8 mouse cellular contexts compared by ENCODE assay signal in the genomic region with DNA sequence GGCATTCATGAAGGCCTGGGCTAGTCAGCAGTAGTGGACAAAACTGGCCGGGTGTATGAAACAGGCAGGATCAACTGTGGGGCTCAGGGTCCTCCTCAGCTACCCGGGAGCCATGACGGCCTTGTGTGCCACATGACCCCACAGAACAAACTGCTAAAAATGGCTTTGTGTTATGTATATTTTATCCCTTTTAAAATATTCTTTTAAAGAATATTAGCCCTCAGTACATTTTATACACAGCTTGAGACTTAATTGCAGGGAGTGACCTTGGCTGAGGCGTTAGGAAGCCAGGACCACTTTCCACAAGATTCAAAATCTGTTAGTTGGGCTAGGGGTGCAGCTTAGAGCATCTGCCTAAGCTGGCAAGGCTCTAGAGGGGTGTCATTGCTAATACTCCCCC. TPM values are rescaled to one million over a fixed set of nuclear protein-coding genes. Genes with fewer than 3 reads are reported as not detected.
DNase-seq lines count a peak whose midpoint lies in the region; ATAC-seq and TF ChIP-seq lines count a peak whose summit lies in the region.

No protein-coding gene starts in this region.

- no peak for TF ChIP-seq POLR2A in ES-Bruce4 (IDR thresholded peaks at IDR 0.05; ENCODE audit: insufficient read depth, low read length)

- ATAC-seq in heart, embryonic 11.5 days (replicated peaks; ENCODE audit: insufficient number of reproducible peaks, low FRiP score, low TSS enrichment) = no peak
- ATAC-seq in forebrain, embryonic 14.5 days = peak; percentile 64
- no peak for ATAC-seq in liver, embryonic 15.5 days (ENCODE audit: insufficient read depth)

- H3K9me3 ChIP-seq in heart, embryonic 11.5 days (replicated peaks; ENCODE audit: control insufficient read depth, low read length) = no peaks in the 10 kb centered on the region
- H3K9me3 ChIP-seq in ES-Bruce4 (replicated peaks; ENCODE audit: control insufficient read depth, insufficient read depth, low read length, poor library complexity, severe bottlenecking) = no peaks in the 10 kb centered on the region
- H3K9me3 ChIP-seq in forebrain, embryonic 14.5 days (replicated peaks; ENCODE audit: control insufficient read depth, low read length) = no peaks in the 10 kb centered on the region
- H3K9me3 ChIP-seq in liver, embryonic 15.5 days (replicated peaks) = no peaks in the 10 kb centered on the region

- H3K4me2 ChIP-seq in heart, embryonic 11.5 days = peak overlapping the region; percentile 60
- H3K4me2 ChIP-seq in forebrain, embryonic 14.5 days (ENCODE audit: low read length) = peak overlapping the region; percentile 49
- peak overlapping the region; percentile 80 for H3K4me2 ChIP-seq in liver, embryonic 15.5 days

- H3K4me1 ChIP-seq in heart, embryonic 11.5 days (ENCODE audit: control insufficient read depth, insufficient read depth, low read length) = no peaks in the 10 kb centered on the region; the same call in 1 of the 2 replicates
- no peaks in the 10 kb centered on the region for H3K4me1 ChIP-seq in ES-Bruce4 (ENCODE audit: control insufficient read depth, insufficient read depth, low read length)
- peaks cover 5% of the 10 kb centered on the region for H3K4me1 ChIP-seq in forebrain, embryonic 14.5 days (ENCODE audit: control insufficient read depth, insufficient read depth, low read length)
- peaks cover 21% of the 10 kb centered on the region for H3K4me1 ChIP-seq in liver, embryonic 15.5 days (replicated peaks)

- H3K27ac ChIP-seq in heart, embryonic 11.5 days (ENCODE audit: low read depth, low read length) = no peak overlapping the region
- H3K27ac ChIP-seq in ES-Bruce4 (ENCODE audit: insufficient read depth, low read length) = no peak overlapping the region
- H3K27ac ChIP-seq in forebrain, embryonic 14.5 days (ENCODE audit: low read depth, low read length) = peak overlapping the region; percentile 59; the same call in 1 of the 2 replicates
- no peak overlapping the region for H3K27ac ChIP-seq in liver, embryonic 15.5 days (replicated peaks)

- no peaks in the 10 kb centered on the region for H3K27me3 ChIP-seq in heart, embryonic 11.5 days (ENCODE audit: control insufficient read depth, insufficient read depth, low read length)
- no peaks in the 10 kb centered on the region for H3K27me3 ChIP-seq in ES-Bruce4 (ENCODE audit: control insufficient read depth, insufficient read depth, low read length, poor library complexity, severe bottlenecking)
- no peaks in the 10 kb centered on the region for H3K27me3 ChIP-seq in forebrain, embryonic 14.5 days (replicated peaks; ENCODE audit: control insufficient read depth, insufficient read depth, low read length)
- no peaks in the 10 kb centered on the region for H3K27me3 ChIP-seq in liver, embryonic 15.5 days

- WGBS in heart, embryonic 11.5 days (ENCODE audit: insufficient replicate concordance) = 62% methylated on average over 4 of the region's 4 CpGs
- 43% methylated on average over 4 of the region's 4 CpGs for WGBS in forebrain, embryonic 14.5 days
- WGBS in liver, embryonic 15.5 days (ENCODE audit: insufficient replicate concordance) = 58% methylated on average over 4 of the region's 4 CpGs

- intact Hi-C loops in heart, postnatal 10 days (cut with DNase I) = no loop called here

- no peak for TF ChIP-seq CTCF in ES-Bruce4 (IDR thresholded peaks at IDR 0.05; ENCODE audit: low read depth, low read length)

- DNase-seq in heart, postnatal 10 days = no peak
- no peak for DNase-seq in forebrain, embryonic 14.5 days (ENCODE audit: low spot score)
- DNase-seq in spleen, postnatal 10 days (ENCODE audit: low spot score in 2 of 2) = no peak
- DNase-seq in ovary, postnatal 14 days (ENCODE audit: low spot score) = no peak
- DNase-seq in cerebellum, postnatal 36 days = no peak

- H3K9ac ChIP-seq in heart, embryonic 11.5 days (ENCODE audit: low read depth, low read length) = peak overlapping the region; percentile 63; the same call in 1 of the 2 replicates
- H3K9ac ChIP-seq in ES-Bruce4 (ENCODE audit: low read depth, poor library complexity, severe bottlenecking) = peak overlapping the region; percentile 76
- peak overlapping the region; percentile 60; the same call in 1 of the 2 replicates for H3K9ac ChIP-seq in forebrain, embryonic 14.5 days (ENCODE audit: low read length)
- H3K9ac ChIP-seq in liver, embryonic 15.5 days = peak overlapping the region; percentile 59; the same call in 1 of the 2 replicates

- peak overlapping the region; percentile 28; the same call in 1 of the 2 replicates for H3K4me3 ChIP-seq in heart, embryonic 11.5 days (ENCODE audit: low read depth, low read length)
- no peak overlapping the region for H3K4me3 ChIP-seq in ES-Bruce4 (ENCODE audit: low read depth, low read length)
- H3K4me3 ChIP-seq in forebrain, embryonic 14.5 days (ENCODE audit: low read depth, low read length) = peak overlapping the region; percentile 23; the same call in 1 of the 2 replicates
- H3K4me3 ChIP-seq in liver, embryonic 15.5 days (replicated peaks) = peak overlapping the region; percentile 49; the same call in 1 of the 2 replicates

- TF ChIP-seq EP300 in ES-Bruce4 (IDR thresholded peaks at IDR 0.05; ENCODE audit: insufficient read depth, low read depth, low read length) = no peak

- H3K36me3 ChIP-seq in heart, embryonic 11.5 days (ENCODE audit: control insufficient read depth, insufficient read depth, low read length) = no peaks in the 10 kb centered on the region
- no peaks in the 10 kb centered on the region for H3K36me3 ChIP-seq in ES-Bruce4 (ENCODE audit: control insufficient read depth, insufficient read depth, low read length, poor library complexity, severe bottlenecking)
- no peaks in the 10 kb centered on the region for H3K36me3 ChIP-seq in forebrain, embryonic 14.5 days (ENCODE audit: control insufficient read depth, insufficient read depth, low read length)
- no peaks in the 10 kb centered on the region for H3K36me3 ChIP-seq in liver, embryonic 15.5 days (replicated peaks)

RNA-seq across cellular contexts. Expression of a gene that starts 5.8 kb away (rescaled TPM):
- polyA plus RNA-seq in heart, embryonic 11.5 days (2014; fragmentation: Nextera tagmentation; extraction: Ambion mirVana) = 320 and 342 TPM in 2 replicates
- total RNA-seq in heart, postnatal 10 days (2021) = 100 to 1,000 TPM; 154 to 182 TPM
- 531 and 559 TPM in 2 replicates for polyA plus RNA-seq in ES-Bruce4 (2011; ENCODE audit: insufficient read depth, insufficient read length, low read depth, missing spikeins)
- 598 and 623 TPM in 2 replicates for polyA plus RNA-seq in forebrain, embryonic 14.5 days (2014; fragmentation: Nextera tagmentation; extraction: Ambion mirVana)
- 98.1 and 102 TPM in 2 replicates for polyA plus RNA-seq in liver, embryonic 15.5 days (2015; fragmentation: Nextera tagmentation; extraction: Ambion mirVana)

RNA-seq across cellular contexts. Expression of a gene that starts 16.7 kb away (rescaled TPM):
- not detected in 2 replicates for polyA plus RNA-seq in heart, embryonic 11.5 days (2014; fragmentation: Nextera tagmentation; extraction: Ambion mirVana)
- not detected for total RNA-seq in heart, postnatal 10 days (2021)
- polyA plus RNA-seq in ES-Bruce4 (2011; ENCODE audit: insufficient read depth, insufficient read length, low read depth, missing spikeins) = not detected in 2 replicates
- polyA plus RNA-seq in forebrain, embryonic 14.5 days (2014; fragmentation: Nextera tagmentation; extraction: Ambion mirVana) = 0.86 and 0.88 TPM in 2 replicates
- polyA plus RNA-seq in liver, embryonic 15.5 days (2015; fragmentation: Nextera tagmentation; extraction: Ambion mirVana) = not detected in 2 replicates

RNA-seq across cellular contexts. Expression of a gene that starts 45.5 kb away (rescaled TPM):
- 221 and 236 TPM in 2 replicates for polyA plus RNA-seq in heart, embryonic 11.5 days (2014; fragmentation: Nextera tagmentation; extraction: Ambion mirVana)
- total RNA-seq in heart, postnatal 10 days (2021) = 100 to 1,000 TPM; 270 to 302 TPM
- polyA plus RNA-seq in ES-Bruce4 (2011; ENCODE audit: insufficient read depth, insufficient read length, low read depth, missing spikeins) = 628 and 681 TPM in 2 replicates
- 190 and 210 TPM in 2 replicates for polyA plus RNA-seq in forebrain, embryonic 14.5 days (2014; fragmentation: Nextera tagmentation; extraction: Ambion mirVana)
- 172 and 176 TPM in 2 replicates for polyA plus RNA-seq in liver, embryonic 15.5 days (2015; fragmentation: Nextera tagmentation; extraction: Ambion mirVana)

RNA-seq across cellular contexts. Expression of a gene that starts 60.0 kb away (rescaled TPM):
- 19.5 and 20.0 TPM in 2 replicates for polyA plus RNA-seq in heart, embryonic 11.5 days (2014; fragmentation: Nextera tagmentation; extraction: Ambion mirVana)
- 10 to 100 TPM; 25.8 to 33.1 TPM for total RNA-seq in heart, postnatal 10 days (2021)
- polyA plus RNA-seq in ES-Bruce4 (2011; ENCODE audit: insufficient read depth, insufficient read length, low read depth, missing spikeins) = 13.0 and 13.8 TPM in 2 replicates
- 27.2 and 32.7 TPM in 2 replicates for polyA plus RNA-seq in forebrain, embryonic 14.5 days (2014; fragmentation: Nextera tagmentation; extraction: Ambion mirVana)
- 7.3 and 7.5 TPM in 2 replicates for polyA plus RNA-seq in liver, embryonic 15.5 days (2015; fragmentation: Nextera tagmentation; extraction: Ambion mirVana)
